Mouse (Mus musculus): Measurements from ENCODE around the gene Nlrp3. TPM values are rescaled to one million over a fixed set of nuclear protein-coding genes. Genes with fewer than 3 reads are reported as not detected.
"Not testable (repeated sequence)": the region's sequence is repeated elsewhere in the genome, so short reads cannot be mapped to it uniquely, and the experiment has no call there.

The Nlrp3 gene
- polyA plus RNA-seq, 2 experiments from 2014 or later = not detected

- no peak for ATAC-seq
Observed at GRCm38 (mm10) chr11:59537218-59538130, 3.9 kb upstream of the Nlrp3 start.

GRCm38 (mm10) chr11:59538387-59538786 is 3.0 kb upstream of the Nlrp3 start:
- ATAC-seq = no peak

- no peak for ATAC-seq
Observed at GRCm38 (mm10) chr11:59540123-59540522, 1.2 kb upstream of the Nlrp3 start.

- no peak for ATAC-seq
Observed at GRCm38 (mm10) chr11:59542442-59542841, 1.1 kb downstream of the Nlrp3 start.

DNA sequence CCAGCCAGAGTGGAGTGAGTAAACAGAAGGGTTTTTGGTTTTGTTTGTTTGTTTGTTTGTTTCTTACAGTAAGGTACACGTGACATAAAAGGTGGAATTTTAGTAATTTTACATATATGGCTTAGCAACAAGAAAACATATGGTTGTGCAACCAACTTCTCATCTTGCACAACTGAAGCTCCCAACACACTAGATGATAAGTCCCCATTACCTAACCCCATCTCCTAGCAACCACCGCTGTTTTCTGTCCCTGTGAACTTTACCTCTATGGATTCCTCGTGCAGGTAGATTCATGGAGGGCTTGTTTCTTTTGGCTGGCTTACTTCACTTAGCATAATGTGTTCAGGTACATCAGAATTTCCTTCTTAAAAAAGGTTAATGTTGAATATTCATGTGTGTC is 2.0 kb downstream of the Nlrp3 start:
- ATAC-seq = no peak

- no peak for ATAC-seq
Observed at GRCm38 (mm10) chr11:59544005-59544404, 2.6 kb downstream of the Nlrp3 start.

DNA sequence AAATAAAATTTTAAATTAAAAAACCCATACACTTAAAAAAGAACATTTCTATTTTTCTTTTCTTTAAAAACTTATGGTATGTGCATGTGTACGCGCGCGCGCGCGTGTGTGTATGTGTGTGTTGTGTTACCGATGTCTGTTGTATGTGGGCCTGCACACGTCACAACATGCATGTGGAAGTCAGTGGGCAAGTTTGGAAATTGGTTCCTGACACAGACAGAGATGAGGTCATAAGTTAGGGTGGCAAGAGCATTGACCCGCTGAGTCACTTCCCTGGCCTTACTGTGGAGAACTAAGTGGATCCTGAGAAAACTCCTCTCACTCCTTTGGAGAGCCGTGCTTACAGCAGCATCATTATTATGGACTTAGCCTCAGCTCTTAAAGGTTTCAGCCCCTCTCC is 12.8 kb downstream of the Nlrp3 start:
- ATAC-seq = no peak

GRCm38 (mm10) chr11:59554535-59554934 is 13.2 kb downstream of the Nlrp3 start:
- ATAC-seq = no peak

DNA sequence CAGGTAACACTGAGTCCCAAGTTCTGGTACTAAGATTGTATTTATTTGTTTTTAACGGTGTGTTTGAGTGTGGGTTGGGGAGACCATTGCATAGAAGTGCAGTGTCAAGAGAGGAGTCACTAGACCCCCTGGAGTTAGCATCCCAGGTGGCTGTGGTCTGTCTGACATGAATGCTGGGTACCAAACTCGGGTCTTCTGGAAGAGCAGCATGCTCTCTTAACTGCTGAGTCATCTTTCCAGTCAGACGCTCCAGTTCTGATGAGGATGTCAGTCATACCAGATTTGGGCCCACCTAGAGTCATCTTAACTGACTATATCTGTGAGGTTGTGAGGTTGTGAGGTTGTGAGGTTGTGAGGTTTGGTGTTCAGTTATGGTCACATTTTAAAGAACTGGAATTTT is 19.5 kb downstream of the Nlrp3 start:
- ATAC-seq = no peak

GRCm38 (mm10) chr11:59562336-59562735 is 21.0 kb downstream of the Nlrp3 start:
- ATAC-seq = no peak

- ATAC-seq = no peak
Observed at GRCm38 (mm10) chr11:59562837-59563236, 21.5 kb downstream of the Nlrp3 start.

- no peak for ATAC-seq
Observed at GRCm38 (mm10) chr11:59569306-59569705, 27.9 kb downstream of the Nlrp3 start.

DNA sequence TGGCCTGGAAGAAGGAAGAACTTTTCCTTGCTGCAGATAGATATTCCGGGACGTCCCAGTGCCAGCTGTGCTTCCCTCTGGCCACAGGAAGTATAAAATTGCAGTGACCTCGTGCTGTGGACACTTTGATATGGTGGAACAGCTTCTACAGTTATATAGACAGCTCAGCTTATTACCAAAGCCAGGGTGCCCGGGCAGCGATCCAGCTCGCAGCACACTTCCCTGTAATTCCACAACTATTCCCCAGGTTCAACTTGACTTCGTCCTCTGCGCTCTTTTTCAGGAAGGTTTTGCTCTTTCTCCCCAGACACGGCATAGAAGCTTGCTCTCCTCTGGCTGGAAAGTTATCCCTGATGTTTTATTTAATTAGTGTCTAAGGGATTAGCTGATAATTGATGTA is 34.4 kb downstream of the Nlrp3 start:
- no peak for ATAC-seq

DNA sequence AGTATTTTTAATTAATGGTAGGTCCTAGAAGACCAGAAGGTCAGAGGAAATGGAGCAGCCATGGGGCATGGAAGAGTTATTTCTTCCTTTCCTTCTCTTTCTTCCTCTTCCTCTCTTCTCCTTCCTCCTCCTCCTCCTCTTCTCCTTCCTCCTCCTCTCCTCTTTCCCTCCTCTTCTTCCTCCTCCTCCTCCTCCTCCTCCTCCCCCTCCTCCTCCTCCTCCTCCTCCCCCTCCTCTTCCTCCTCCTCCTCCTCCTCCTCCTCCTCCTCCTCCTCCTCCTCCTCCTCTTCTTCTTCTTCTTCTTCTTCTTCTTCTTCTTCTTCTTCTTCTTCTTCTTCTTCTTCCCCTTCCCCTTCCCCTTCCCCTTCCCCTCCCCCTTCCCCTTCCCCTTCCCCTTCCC is 34.8 kb downstream of the Nlrp3 start, which contains the start of gene Olfr222:
Olfr222 (minus strand) TSS at position 101 of the 400 bp plus-strand sequence.
- not testable (repeated sequence) for ATAC-seq

DNA sequence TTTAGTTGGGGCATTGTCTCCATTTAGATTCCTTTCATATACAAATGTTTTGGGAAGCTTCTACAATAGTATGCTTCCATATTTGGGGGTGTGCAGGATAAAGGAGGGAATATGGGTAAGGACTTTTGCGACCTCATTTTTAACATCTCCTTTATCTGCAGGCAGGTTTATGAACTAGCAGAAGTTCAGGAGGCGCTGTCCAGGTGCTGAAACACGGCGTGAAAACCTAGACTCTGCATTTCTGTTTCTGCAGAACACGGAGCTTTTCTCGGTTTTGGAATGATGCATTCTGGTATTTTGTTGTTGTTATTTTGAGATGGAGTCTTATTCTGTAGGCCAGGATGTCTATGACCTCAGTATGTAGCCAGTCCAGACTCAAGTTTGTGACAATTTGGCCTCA is 43.2 kb downstream of the Nlrp3 start:
- ATAC-seq = no peak

GRCm38 (mm10) chr11:59589496-59589895 is 48.1 kb downstream of the Nlrp3 start:
- ATAC-seq = no peak

- no peak for ATAC-seq
Observed at GRCm38 (mm10) chr11:59593189-59593588, 51.8 kb downstream of the Nlrp3 start, which contains the start of gene Olfr223. Gene Olfr223 (minus strand): TSS chr11:59593289.

- ATAC-seq = no peak
Observed at GRCm38 (mm10) chr11:59596091-59596490, 54.7 kb downstream of the Nlrp3 start.

DNA sequence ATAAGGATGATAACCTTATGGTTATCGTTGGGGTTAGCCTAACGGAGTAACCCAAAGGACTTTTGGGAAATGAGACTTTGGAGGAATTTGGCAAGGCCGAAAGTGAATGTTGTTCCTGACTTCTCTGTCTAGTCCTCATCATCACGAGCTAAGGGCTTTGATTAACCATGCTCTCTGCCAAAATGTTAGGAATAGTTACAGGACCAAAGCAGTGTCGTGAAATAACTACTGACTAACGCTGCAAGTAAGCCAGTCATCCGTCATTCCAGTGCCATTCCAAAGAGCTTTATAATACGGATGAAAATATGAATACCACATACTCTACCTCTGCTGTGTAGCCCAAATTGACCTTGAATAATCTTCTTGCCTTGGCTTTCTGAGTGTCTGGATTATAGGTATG is 55.6 kb downstream of the Nlrp3 start:
- ATAC-seq = no peak

DNA sequence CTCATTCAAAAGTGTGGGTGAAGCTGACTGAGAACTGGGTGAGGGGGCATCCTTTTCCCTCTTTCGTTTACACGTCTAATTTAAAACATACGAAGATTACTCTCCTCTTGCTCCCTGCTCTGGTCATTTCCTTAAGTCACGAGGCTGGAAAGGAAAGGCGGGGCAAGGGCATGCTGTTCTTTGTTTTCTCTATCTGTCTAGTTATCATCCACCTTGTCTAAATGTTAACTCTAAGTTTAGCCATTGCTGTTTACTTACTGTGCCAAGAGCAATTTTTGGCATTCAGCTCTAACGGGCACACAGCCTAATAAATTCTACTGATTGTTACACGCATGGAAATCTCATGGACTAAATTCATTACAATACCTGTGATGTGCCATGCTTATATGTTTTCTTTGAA is 57.8 kb downstream of the Nlrp3 start:
- no peak for ATAC-seq

DNA sequence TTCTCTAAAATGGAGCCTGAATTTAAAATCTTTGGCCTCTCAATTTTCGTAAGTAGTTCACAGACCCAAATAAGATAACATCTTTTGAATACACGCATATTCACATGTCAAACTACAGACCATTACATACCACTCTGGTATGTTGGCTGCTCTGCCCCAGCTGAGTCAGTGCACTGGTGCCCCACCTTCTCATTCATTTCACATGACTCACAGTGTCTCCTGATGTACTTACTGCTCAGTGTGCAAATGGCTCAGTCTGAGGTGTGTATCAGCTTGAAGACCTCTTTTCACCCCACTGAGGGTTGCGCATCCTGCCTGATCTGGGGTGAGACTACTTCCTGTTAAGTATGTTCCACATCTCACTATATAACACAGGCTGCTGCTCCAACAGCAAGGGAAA is 59.5 kb downstream of the Nlrp3 start:
- ATAC-seq = no peak

- ATAC-seq = no peak
Observed at GRCm38 (mm10) chr11:59602287-59602686, 60.9 kb downstream of the Nlrp3 start.

DNA sequence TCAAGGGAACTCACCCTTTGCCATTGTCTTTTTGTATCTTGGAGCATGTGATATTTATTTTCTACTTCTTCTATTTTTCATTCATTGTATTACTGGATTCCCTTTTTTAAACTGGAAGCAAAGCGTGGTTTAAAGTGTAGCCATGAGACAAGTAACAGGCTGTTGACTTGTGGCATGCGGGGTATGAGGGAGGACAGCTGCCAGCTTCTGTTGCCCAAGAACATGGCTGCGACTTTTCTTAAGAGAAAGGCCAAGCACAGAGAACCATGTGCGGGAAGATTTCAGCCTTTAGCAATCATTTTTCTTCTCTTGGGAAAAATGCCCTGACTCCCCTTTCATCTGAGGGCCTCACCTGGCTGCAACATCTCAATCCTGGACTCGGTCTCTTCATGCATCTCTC is 70.3 kb downstream of the Nlrp3 start:
- no peak for ATAC-seq

DNA sequence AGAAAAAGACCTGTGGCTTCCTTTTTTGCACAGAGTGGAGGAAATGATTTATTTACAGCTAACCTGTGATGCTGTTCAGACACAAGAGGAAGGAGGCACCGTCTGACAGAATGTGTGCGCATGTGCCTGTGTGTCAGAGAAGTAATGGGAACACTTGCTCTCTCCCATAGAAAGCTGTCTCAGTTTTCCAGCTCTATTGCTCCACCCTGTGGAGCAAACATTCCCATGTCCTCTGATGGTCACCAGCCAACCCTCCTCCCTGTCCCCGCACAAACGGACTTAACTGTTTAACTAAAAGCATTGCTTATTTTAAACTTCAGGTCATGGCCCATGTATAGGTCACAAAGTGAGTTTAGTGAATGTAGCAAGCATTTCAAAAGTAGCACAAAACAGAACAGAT is 72.8 kb downstream of the Nlrp3 start:
- no peak for ATAC-seq
